Mouse (Mus musculus): ENCODE measurements around the gene Sftpa1. TPM values are rescaled to one million over a fixed set of nuclear protein-coding genes. Genes with fewer than 3 reads are reported as not detected.

The Sftpa1 gene
- polyA plus RNA-seq, 1 experiment from 2014 or later, result not detected

- no peak overlapping the region for H3K9ac ChIP-seq (replicated peaks; ENCODE audit: low read length)
- H3K36me3 ChIP-seq (replicated peaks; ENCODE audit: control insufficient read depth, insufficient read depth, low read depth, low read length), result no peaks in the 10 kb centered on the region
- H3K4me3 ChIP-seq (ENCODE audit: low read depth, low read length), result no peak overlapping the region
- H3K27me3 ChIP-seq (ENCODE audit: control insufficient read depth, insufficient read depth, low read length), result no peaks in the 10 kb centered on the region
- peak; percentile 55 for DNase-seq (ENCODE audit: low spot score)
- H3K4me2 ChIP-seq (ENCODE audit: low read depth, low read length), result no peak overlapping the region
- no peaks in the 10 kb centered on the region for H3K4me1 ChIP-seq (ENCODE audit: control insufficient read depth, insufficient read depth, low read length)
- ATAC-seq (replicated peaks; ENCODE audit: insufficient number of reproducible peaks, low FRiP score, low TSS enrichment, low read depth), result no peak
- whole genome bisulfite sequencing, result 17% methylated on average over 2 of the region's 2 CpGs
- H3K27ac ChIP-seq (replicated peaks; ENCODE audit: low read depth, low read length), result no peak overlapping the region
- no peaks in the 10 kb centered on the region for H3K9me3 ChIP-seq (replicated peaks; ENCODE audit: control insufficient read depth, low read length)
Observed at GRCm38 (mm10) chr14:41162663-41163062, 31.1 kb downstream of the Sftpa1 start.

GRCm38 (mm10) chr14:41167278-41167677 is 35.7 kb downstream of the Sftpa1 start:
- no peaks in the 10 kb centered on the region for H3K36me3 ChIP-seq (replicated peaks; ENCODE audit: control insufficient read depth, insufficient read depth, low read depth, low read length)
- ATAC-seq (replicated peaks; ENCODE audit: insufficient number of reproducible peaks, low FRiP score, low TSS enrichment, low read depth), result no peak
- no peak overlapping the region for H3K27ac ChIP-seq (replicated peaks; ENCODE audit: low read depth, low read length)
- no peak overlapping the region for H3K4me3 ChIP-seq (ENCODE audit: low read depth, low read length)
- no peaks in the 10 kb centered on the region for H3K27me3 ChIP-seq (ENCODE audit: control insufficient read depth, insufficient read depth, low read length)
- H3K4me1 ChIP-seq (ENCODE audit: control insufficient read depth, insufficient read depth, low read length), result no peaks in the 10 kb centered on the region
- WGBS, result 60% methylated on average over 5 of the region's 5 CpGs
- no peak overlapping the region for H3K9ac ChIP-seq (replicated peaks; ENCODE audit: low read length)
- no peak for DNase-seq (ENCODE audit: low spot score)
- no peaks in the 10 kb centered on the region for H3K9me3 ChIP-seq (replicated peaks; ENCODE audit: control insufficient read depth, low read length)
- H3K4me2 ChIP-seq (ENCODE audit: low read depth, low read length), result no peak overlapping the region

DNA sequence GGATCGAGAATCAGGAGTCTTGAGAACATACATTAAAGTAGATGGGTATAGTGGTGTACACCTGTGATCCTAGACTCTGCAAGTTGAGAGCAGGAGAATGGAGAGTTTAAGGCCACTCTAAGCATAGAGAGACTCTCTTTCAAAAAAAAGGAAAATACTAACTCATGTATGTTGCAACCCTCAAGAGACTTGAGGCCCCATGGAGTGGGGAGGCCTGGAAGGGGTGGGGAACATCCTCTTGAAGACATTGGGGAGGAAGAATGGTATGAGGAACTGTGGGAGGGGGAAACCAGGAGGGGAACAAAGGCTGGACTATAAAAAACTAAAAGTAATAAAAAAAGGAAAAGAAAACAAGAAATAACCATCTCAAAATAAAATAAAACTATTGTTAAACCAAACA is 37.0 kb downstream of the Sftpa1 start:
- Histone ChIP-seq H3K36me3 (replicated peaks; ENCODE audit: control insufficient read depth, insufficient read depth, low read depth, low read length) (no peaks in the 10 kb centered on the region), H3K9ac (replicated peaks; ENCODE audit: low read length) (no peak overlapping the region), H3K4me1 (ENCODE audit: control insufficient read depth, insufficient read depth, low read length) (no peaks in the 10 kb centered on the region), H3K27me3 (ENCODE audit: control insufficient read depth, insufficient read depth, low read length) (no peaks in the 10 kb centered on the region), H3K27ac (replicated peaks; ENCODE audit: low read depth, low read length) (no peak overlapping the region), H3K4me2 (ENCODE audit: low read depth, low read length) (no peak overlapping the region), H3K9me3 (replicated peaks; ENCODE audit: control insufficient read depth, low read length) (no peaks in the 10 kb centered on the region), H3K4me3 (ENCODE audit: low read depth, low read length) (no peak overlapping the region)
- ATAC-seq (replicated peaks; ENCODE audit: insufficient number of reproducible peaks, low FRiP score, low TSS enrichment, low read depth), result no peak
- 94% methylated on average over 1 of the region's 1 CpGs for WGBS
- DNase-seq (ENCODE audit: low spot score), result no peak

DNA sequence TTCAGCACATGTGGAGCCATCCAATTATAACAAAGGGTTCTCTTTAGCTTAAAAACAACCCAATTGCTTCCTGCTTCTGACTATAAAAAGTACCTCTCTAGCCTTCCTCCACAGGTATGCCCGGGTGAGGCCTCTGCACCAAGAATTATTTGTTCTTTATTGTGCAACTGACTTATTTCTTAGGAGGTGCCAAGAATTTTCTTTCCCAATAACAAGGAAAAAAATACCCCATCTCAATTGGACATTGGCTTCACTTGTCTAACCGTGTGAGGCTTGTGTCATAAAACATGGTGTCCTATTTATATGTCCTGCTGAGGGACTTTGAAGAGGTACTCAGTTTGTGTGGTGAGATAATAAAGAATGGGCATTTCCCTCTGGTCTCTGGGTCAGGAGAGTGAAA is 38.9 kb downstream of the Sftpa1 start:
- Histone ChIP-seq H3K4me1 (ENCODE audit: control insufficient read depth, insufficient read depth, low read length) (no peaks in the 10 kb centered on the region), H3K27ac (replicated peaks; ENCODE audit: low read depth, low read length) (no peak overlapping the region), H3K27me3 (ENCODE audit: control insufficient read depth, insufficient read depth, low read length) (no peaks in the 10 kb centered on the region), H3K9ac (replicated peaks; ENCODE audit: low read length) (no peak overlapping the region), H3K9me3 (replicated peaks; ENCODE audit: control insufficient read depth, low read length) (no peaks in the 10 kb centered on the region), H3K4me3 (ENCODE audit: low read depth, low read length) (no peak overlapping the region), H3K36me3 (replicated peaks; ENCODE audit: control insufficient read depth, insufficient read depth, low read depth, low read length) (no peaks in the 10 kb centered on the region), H3K4me2 (ENCODE audit: low read depth, low read length) (no peak overlapping the region)
- 83% methylated on average over 2 of the region's 2 CpGs for WGBS
- DNase-seq (ENCODE audit: low spot score), result no peak
- ATAC-seq (replicated peaks; ENCODE audit: insufficient number of reproducible peaks, low FRiP score, low TSS enrichment, low read depth), result no peak

GRCm38 (mm10) chr14:41174802-41175201 is 43.2 kb downstream of the Sftpa1 start:
- no peak overlapping the region for H3K4me2 ChIP-seq (ENCODE audit: low read depth, low read length)
- no peak overlapping the region for H3K4me3 ChIP-seq (ENCODE audit: low read depth, low read length)
- no peak for DNase-seq (ENCODE audit: low spot score)
- WGBS, result 64% methylated on average over 1 of the region's 1 CpGs
- H3K4me1 ChIP-seq (ENCODE audit: control insufficient read depth, insufficient read depth, low read length), result no peaks in the 10 kb centered on the region
- H3K27me3 ChIP-seq (ENCODE audit: control insufficient read depth, insufficient read depth, low read length), result no peaks in the 10 kb centered on the region
- no peaks in the 10 kb centered on the region for H3K9me3 ChIP-seq (replicated peaks; ENCODE audit: control insufficient read depth, low read length)
- H3K36me3 ChIP-seq (replicated peaks; ENCODE audit: control insufficient read depth, insufficient read depth, low read depth, low read length), result no peaks in the 10 kb centered on the region
- no peak overlapping the region for H3K27ac ChIP-seq (replicated peaks; ENCODE audit: low read depth, low read length)
- ATAC-seq (replicated peaks; ENCODE audit: insufficient number of reproducible peaks, low FRiP score, low TSS enrichment, low read depth), result no peak
- H3K9ac ChIP-seq (replicated peaks; ENCODE audit: low read length), result no peak overlapping the region

DNA sequence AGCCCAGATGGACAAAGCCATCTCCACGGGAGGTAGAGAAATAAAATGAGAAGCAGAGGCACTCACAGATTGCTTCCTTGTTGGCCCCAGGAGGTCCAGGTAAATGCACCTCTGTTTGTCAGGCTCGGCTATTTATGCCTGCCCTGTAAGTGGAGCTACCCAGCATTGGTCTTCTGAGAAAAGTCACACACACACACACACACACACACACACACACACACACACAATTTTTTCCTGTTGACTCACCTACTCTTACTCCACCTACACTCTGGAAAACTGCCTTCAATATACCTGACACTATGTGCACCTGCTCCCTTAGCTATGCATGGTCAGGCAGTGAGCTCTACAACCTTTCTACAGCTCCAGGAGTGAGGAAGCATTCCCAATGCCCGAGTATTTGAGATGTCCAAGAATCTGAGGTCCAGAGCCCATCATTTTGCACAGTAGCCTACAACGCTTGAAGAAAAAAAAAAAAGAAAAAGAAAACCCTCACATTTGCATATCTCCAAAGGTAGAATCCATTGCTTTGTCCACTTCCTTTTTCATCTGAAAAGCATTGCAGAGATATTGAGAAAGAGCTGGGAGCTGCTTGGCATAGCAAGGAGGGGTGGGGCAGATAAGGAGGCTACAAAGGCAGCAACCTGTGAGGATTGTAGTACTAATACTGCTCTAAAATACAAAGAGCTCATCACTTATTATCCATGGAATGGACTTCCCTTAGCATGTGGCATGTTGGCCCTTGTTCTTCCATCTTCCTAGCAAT is 53.7 kb downstream of the Sftpa1 start, which contains the start of gene Sftpd:
Gene Sftpd (minus strand): TSS at position 91 of the 763 bp plus-strand sequence.
- Histone ChIP-seq H3K27me3 (ENCODE audit: control insufficient read depth, insufficient read depth, low read length) (no peaks in the 10 kb centered on the region), H3K9me3 (replicated peaks; ENCODE audit: control insufficient read depth, low read length) (no peaks in the 10 kb centered on the region), H3K9ac (replicated peaks; ENCODE audit: low read length) (no peak within 1 kb of the TSS), H3K4me2 (ENCODE audit: low read depth, low read length) (no peak within 1 kb of the TSS), H3K4me3 (ENCODE audit: low read depth, low read length) (no peak within 1 kb of the TSS), H3K27ac (replicated peaks; ENCODE audit: low read depth, low read length) (no peak within 1 kb of the TSS), H3K36me3 (replicated peaks; ENCODE audit: control insufficient read depth, insufficient read depth, low read depth, low read length) (no peaks in the 10 kb centered on the region), H3K4me1 (ENCODE audit: control insufficient read depth, insufficient read depth, low read length) (no peaks in the 10 kb centered on the region)
- DNase-seq (ENCODE audit: low spot score) (no peak), ATAC-seq (replicated peaks; ENCODE audit: insufficient number of reproducible peaks, low FRiP score, low TSS enrichment, low read depth) (no peak)
- WGBS, result 79% methylated on average over 4 of the region's 4 CpGs

Other genes starting within 250 kb of the Sftpa1 start
- 0.50 and 0.66 TPM in 2 replicates for gene Sh2d4b, start 238.5 kb upstream of the Sftpa1 start, polyA plus RNA-seq (2014; fragmentation: Nextera tagmentation; extraction: Ambion mirVana)
- 92.5 and 95.0 TPM in 2 replicates for gene Tspan14, start 165.0 kb upstream of the Sftpa1 start, polyA plus RNA-seq (2014; fragmentation: Nextera tagmentation; extraction: Ambion mirVana)
- gene Fam213a, start 118.0 kb upstream of the Sftpa1 start, polyA plus RNA-seq (2014; fragmentation: Nextera tagmentation; extraction: Ambion mirVana), result 33.1 and 42.1 TPM in 2 replicates
- not detected in 2 replicates for gene Dydc2, start 62.6 kb upstream of the Sftpa1 start, polyA plus RNA-seq (2014; fragmentation: Nextera tagmentation; extraction: Ambion mirVana)
- gene Dydc1, start 58.9 kb upstream of the Sftpa1 start, polyA plus RNA-seq (2014; fragmentation: Nextera tagmentation; extraction: Ambion mirVana), result not detected in 2 replicates
- gene Mat1a, start 26.7 kb upstream of the Sftpa1 start, polyA plus RNA-seq (2014; fragmentation: Nextera tagmentation; extraction: Ambion mirVana), result not detected in 2 replicates
- not detected in 2 replicates for gene Mbl1, start 19.7 kb downstream of the Sftpa1 start, polyA plus RNA-seq (2014; fragmentation: Nextera tagmentation; extraction: Ambion mirVana)
- gene Sftpd, start 53.4 kb downstream of the Sftpa1 start, polyA plus RNA-seq (2014; fragmentation: Nextera tagmentation; extraction: Ambion mirVana), result not detected in 2 replicates
- 0.11 TPM in 2 replicates for gene Gm2832, start 147.0 kb downstream of the Sftpa1 start, polyA plus RNA-seq (2014; fragmentation: Nextera tagmentation; extraction: Ambion mirVana)
- gene Gm5798, start 216.8 kb downstream of the Sftpa1 start, polyA plus RNA-seq (2014; fragmentation: Nextera tagmentation; extraction: Ambion mirVana), result not detected in 2 replicates